Mouse (Mus musculus): ENCODE measurements around the gene Bcl2l11. TPM values are rescaled to one million over a fixed set of nuclear protein-coding genes. Genes with fewer than 3 reads are reported as not detected.

Bcl2l11 gene
- total RNA-seq, 2 experiments from 2014 or later, result 37.2 to 37.7 TPM

GRCm38 (mm10) chr2:128137480-128138276 lies 11.8 kb downstream of the Bcl2l11 start:
- no peak for DNase-seq (ENCODE audit: low spot score in 2 of 2)

- DNase-seq (ENCODE audit: low spot score in 2 of 2), result no peak
Observed at GRCm38 (mm10) chr2:128138924-128139323, 13.1 kb downstream of the Bcl2l11 start.

- no peak for DNase-seq (ENCODE audit: low spot score in 2 of 2)
Observed at GRCm38 (mm10) chr2:128139781-128140180, 13.9 kb downstream of the Bcl2l11 start.

- no peak for DNase-seq (ENCODE audit: low spot score in 2 of 2)
Observed at GRCm38 (mm10) chr2:128140183-128140582, 14.3 kb downstream of the Bcl2l11 start.

- DNase-seq (ENCODE audit: low spot score in 2 of 2), result no peak
Observed at GRCm38 (mm10) chr2:128143992-128144391, 18.2 kb downstream of the Bcl2l11 start.

GRCm38 (mm10) chr2:128145433-128145832 lies 19.6 kb downstream of the Bcl2l11 start:
- no peak for DNase-seq (ENCODE audit: low spot score in 2 of 2)

GRCm38 (mm10) chr2:128149596-128149995 lies 23.8 kb downstream of the Bcl2l11 start:
- DNase-seq (ENCODE audit: low spot score in 2 of 2), result no peak

- DNase-seq (ENCODE audit: low spot score in 2 of 2), result no peak
Observed at GRCm38 (mm10) chr2:128152211-128152610, 26.4 kb downstream of the Bcl2l11 start.

- no peak for DNase-seq (ENCODE audit: low spot score in 2 of 2)
Observed at GRCm38 (mm10) chr2:128152845-128153550, 27.2 kb downstream of the Bcl2l11 start.

GRCm38 (mm10) chr2:128153551-128153910 lies 27.7 kb downstream of the Bcl2l11 start:
- DNase-seq (ENCODE audit: low spot score in 2 of 2), result no peak

- DNase-seq (ENCODE audit: low spot score in 2 of 2), result peak in 1 of 2 experiments; percentile 15
Observed at GRCm38 (mm10) chr2:128155412-128156066, 29.7 kb downstream of the Bcl2l11 start.

GRCm38 (mm10) chr2:128156067-128156462 lies 30.2 kb downstream of the Bcl2l11 start:
- no peak for DNase-seq (ENCODE audit: low spot score in 2 of 2)

- no peak for DNase-seq (ENCODE audit: low spot score in 2 of 2)
Observed at GRCm38 (mm10) chr2:128156557-128157412, 30.9 kb downstream of the Bcl2l11 start.

GRCm38 (mm10) chr2:128158734-128159410 lies 33.0 kb downstream of the Bcl2l11 start:
- DNase-seq (ENCODE audit: low spot score in 2 of 2), result no peak

- DNase-seq (ENCODE audit: low spot score in 2 of 2), result no peak
Observed at GRCm38 (mm10) chr2:128159619-128160125, 33.8 kb downstream of the Bcl2l11 start.

GRCm38 (mm10) chr2:128163177-128163576 lies 37.3 kb downstream of the Bcl2l11 start:
- DNase-seq (ENCODE audit: low spot score in 2 of 2), result no peak

- DNase-seq (ENCODE audit: low spot score in 2 of 2), result no peak
Observed at GRCm38 (mm10) chr2:128166623-128167423, 41.0 kb downstream of the Bcl2l11 start.

GRCm38 (mm10) chr2:128167930-128168329 lies 42.1 kb downstream of the Bcl2l11 start:
- no peak for DNase-seq (ENCODE audit: low spot score in 2 of 2)

GRCm38 (mm10) chr2:128169486-128169885 lies 43.6 kb downstream of the Bcl2l11 start:
- no peak for DNase-seq (ENCODE audit: low spot score in 2 of 2)
